Mouse (Mus musculus) spleen, adult 2 months (tissue): Measurements from ENCODE around the gene Ctdspl. TPM values are rescaled to one million over a fixed set of nuclear protein-coding genes. Genes with fewer than 3 reads are reported as not detected.

Experiments used
- DNase-seq, 2 experiments: peaks; one replicate each; pipeline versions ENCODE4 v3.0.0 to v3.0.0-alpha.2; 2012 to 2021; ENCODE audit warnings: low spot score in 2 of 2, low read depth in 1 of 2
- H3K27ac ChIP-seq: fragments of 200-500 bp; 2 replicates; pipeline ENCODE4 v1.5.1; 2012; ENCODE audit warnings: low read length, inconsistent platforms; ENCODE audit not compliant: insufficient read depth
- H3K27me3 ChIP-seq: fragments of 200-500 bp; 2 replicates; pipeline ENCODE4 v1.6.1; 2012; ENCODE audit warnings: mild to moderate bottlenecking, moderate library complexity, low read length, inconsistent platforms; ENCODE audit not compliant: control insufficient read depth, insufficient read depth
- H3K36me3 ChIP-seq: fragments of 200-500 bp; 2 replicates; pipeline ENCODE4 v1.6.1; 2012; ENCODE audit warnings: mild to moderate bottlenecking, low read length, inconsistent platforms; ENCODE audit not compliant: control insufficient read depth, insufficient read depth
- H3K4me1 ChIP-seq: fragments of 200-500 bp; 2 replicates; pipeline ENCODE4 v1.6.1; 2011; ENCODE audit warnings: inconsistent platforms; ENCODE audit not compliant: control insufficient read depth, insufficient read depth, insufficient read length
- H3K4me3 ChIP-seq: fragments of 200-500 bp; 2 replicates; pipeline ENCODE4 v1.5.1; 2011; ENCODE audit warnings: mild to moderate bottlenecking, inconsistent platforms; ENCODE audit not compliant: insufficient read depth, insufficient read length; ENCODE audit errors: extremely low read depth
- CTCF ChIP-seq: fragments of 200-500 bp; IDR thresholded peaks from 2 replicates; pipeline ENCODE4 v1.5.1; 2011; ENCODE audit warnings: mild to moderate bottlenecking, inconsistent platforms; ENCODE audit not compliant: insufficient read depth, insufficient read length, insufficient replicate concordance; ENCODE audit errors: extremely low read depth
- POLR2A ChIP-seq: fragments of 200-500 bp; IDR thresholded peaks from 2 replicates; pipeline ENCODE4 v1.6.1; 2011; ENCODE audit warnings: low read depth, low read length, inconsistent platforms
- WGBS: fragments of 180-500 bp; shearing (Covaris S2); methylation state at CpG from one replicate; pipeline ENCODE4 v1.1.7; 2018; 5-methylcytosine and 5-hydroxymethylcytosine counted together
- polyA plus RNA-seq: library from polyadenylated mRNA; depleted of rRNA; stranded (reverse); fragments of >200 nt; gene quantifications from 2 replicates; pipeline ENCODE4 v1.2.3, GENCODE M21; 2012

The Ctdspl gene
- polyA plus RNA-seq, 1 experiment: 6.8 TPM

- 94% methylated on average over 23 of the region's 23 CpGs for WGBS
- no peak overlapping the region for H3K4me3 ChIP-seq
- TF ChIP-seq CTCF: no peak
- no peak for TF ChIP-seq POLR2A
- H3K27ac ChIP-seq: no peak overlapping the region
- peaks cover 9% of the 10 kb centered on the region; the same call in 1 of the 2 replicates for H3K4me1 ChIP-seq
- H3K36me3 ChIP-seq: no peaks in the 10 kb centered on the region
- DNase-seq: no peak
- no peaks in the 10 kb centered on the region for H3K27me3 ChIP-seq
Observed at GRCm38 (mm10) chr9:119003990-119004702, 77.9 kb downstream of the Ctdspl start.

- TF ChIP-seq CTCF (no peak), POLR2A (no peak)
- no peak for DNase-seq
- Histone ChIP-seq H3K36me3 (no peaks in the 10 kb centered on the region), H3K4me1 (peaks cover 9% of the 10 kb centered on the region; the same call in 1 of the 2 replicates), H3K27me3 (no peaks in the 10 kb centered on the region), H3K27ac (no peak overlapping the region), H3K4me3 (no peak overlapping the region)
- WGBS: 95% methylated on average over 16 of the region's 16 CpGs
Observed at GRCm38 (mm10) chr9:119004703-119005076, 78.4 kb downstream of the Ctdspl start.

GRCm38 (mm10) chr9:119005303-119006029 lies 79.2 kb downstream of the Ctdspl start:
- no peak overlapping the region for H3K4me3 ChIP-seq
- peaks cover 7% of the 10 kb centered on the region; the same call in 1 of the 2 replicates for H3K4me1 ChIP-seq
- H3K27me3 ChIP-seq: no peaks in the 10 kb centered on the region
- H3K36me3 ChIP-seq: no peaks in the 10 kb centered on the region
- DNase-seq: no peak
- no peak for TF ChIP-seq POLR2A
- TF ChIP-seq CTCF: no peak
- WGBS: 91% methylated on average over 15 of the region's 15 CpGs
- H3K27ac ChIP-seq: no peak overlapping the region

GRCm38 (mm10) chr9:119007266-119007665 lies 81.0 kb downstream of the Ctdspl start:
- H3K4me3 ChIP-seq: no peak overlapping the region
- WGBS: 87% methylated on average over 10 of the region's 10 CpGs
- no peaks in the 10 kb centered on the region for H3K27me3 ChIP-seq
- no peak overlapping the region for H3K27ac ChIP-seq
- H3K36me3 ChIP-seq: no peaks in the 10 kb centered on the region
- no peaks in the 10 kb centered on the region for H3K4me1 ChIP-seq
- TF ChIP-seq CTCF (no peak), POLR2A (no peak)
- DNase-seq: no peak

- Histone ChIP-seq H3K27me3 (no peaks in the 10 kb centered on the region), H3K4me3 (no peak overlapping the region), H3K4me1 (no peaks in the 10 kb centered on the region), H3K36me3 (no peaks in the 10 kb centered on the region), H3K27ac (no peak overlapping the region)
- no peak for DNase-seq
- 87% methylated on average over 7 of the region's 7 CpGs for WGBS
- TF ChIP-seq CTCF: no peak
- TF ChIP-seq POLR2A: no peak
Observed at GRCm38 (mm10) chr9:119008871-119009270, 82.6 kb downstream of the Ctdspl start.

GRCm38 (mm10) chr9:119010156-119010710 lies 84.0 kb downstream of the Ctdspl start:
- WGBS: 87% methylated on average over 13 of the region's 13 CpGs
- Histone ChIP-seq H3K36me3 (no peaks in the 10 kb centered on the region), H3K4me1 (no peaks in the 10 kb centered on the region), H3K27me3 (no peaks in the 10 kb centered on the region), H3K4me3 (no peak overlapping the region), H3K27ac (no peak overlapping the region)
- no peak for TF ChIP-seq POLR2A
- no peak for TF ChIP-seq CTCF
- DNase-seq: no peak
